Mouse (Mus musculus) ovary, postnatal 10 days (tissue): ENCODE measurements around the gene Dars.
"Not testable (repeated sequence)": the region's sequence is repeated elsewhere in the genome, so short reads cannot be mapped to it uniquely, and the experiment has no call there.

Experiments
- DNase-seq: peaks from one replicate; pipeline ENCODE4 v3.0.0; 2022; ENCODE audit warnings: low spot score

Dars gene

DNA sequence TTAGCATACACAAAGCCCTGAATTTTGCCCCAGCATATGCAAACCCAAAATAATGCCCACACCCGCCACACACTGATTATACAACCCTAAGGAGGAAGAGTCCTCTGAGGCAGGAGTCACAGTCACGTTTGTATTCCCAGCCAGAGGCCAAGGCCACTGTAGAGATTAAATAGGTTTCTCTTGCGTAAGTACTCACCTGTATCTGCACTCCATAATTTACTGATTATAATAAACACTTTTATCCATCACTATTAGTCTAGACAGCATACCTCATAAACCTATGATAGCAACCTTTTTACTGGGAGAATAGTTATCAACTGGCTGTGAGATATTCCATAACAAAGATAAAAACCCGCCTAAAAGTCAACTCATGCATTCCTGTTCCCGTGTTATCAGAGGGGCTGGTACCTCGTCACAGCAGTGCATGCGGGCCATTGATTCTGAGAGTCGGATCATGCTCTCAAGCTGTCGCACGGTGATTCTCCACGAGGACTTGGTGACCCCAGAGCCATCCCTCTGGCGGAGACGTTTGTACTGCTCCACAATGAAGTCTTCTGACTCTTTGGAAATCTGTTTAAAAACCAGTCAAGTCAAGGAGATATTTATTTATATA lies 79.4 kb downstream of the Dars start:
- DNase-seq = no peak

DNA sequence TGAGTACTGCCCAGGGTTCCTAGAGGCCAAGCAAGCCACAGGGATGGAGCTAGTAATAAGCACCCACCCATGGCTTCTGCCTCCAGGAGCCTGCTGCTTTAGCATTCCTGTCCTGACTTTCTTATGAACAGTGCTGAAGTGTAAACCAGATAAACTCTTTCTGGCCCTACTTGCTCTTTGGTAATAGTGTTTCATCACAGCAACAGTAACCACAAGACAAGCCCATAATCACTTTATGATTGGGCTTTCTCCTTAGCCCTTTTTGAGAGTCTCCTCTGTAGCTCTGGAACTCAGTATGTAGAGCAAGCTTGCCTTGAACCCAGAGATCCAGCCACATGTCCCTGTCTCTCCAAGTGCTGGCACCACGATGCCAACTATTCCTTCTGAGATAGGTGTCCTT lies 86.9 kb downstream of the Dars start:
- DNase-seq = no peak

- no peak for DNase-seq
Observed at GRCm38 (mm10) chr1:128328218-128328617, 89.0 kb downstream of the Dars start, which contains the start of gene Lct. TSS of gene Lct (minus strand) at chr1:128328318.

GRCm38 (mm10) chr1:128327165-128327564 lies 90.0 kb downstream of the Dars start:
- DNase-seq = no peak

- DNase-seq = no peak
Observed at GRCm38 (mm10) chr1:128324776-128325175, 92.4 kb downstream of the Dars start.

DNA sequence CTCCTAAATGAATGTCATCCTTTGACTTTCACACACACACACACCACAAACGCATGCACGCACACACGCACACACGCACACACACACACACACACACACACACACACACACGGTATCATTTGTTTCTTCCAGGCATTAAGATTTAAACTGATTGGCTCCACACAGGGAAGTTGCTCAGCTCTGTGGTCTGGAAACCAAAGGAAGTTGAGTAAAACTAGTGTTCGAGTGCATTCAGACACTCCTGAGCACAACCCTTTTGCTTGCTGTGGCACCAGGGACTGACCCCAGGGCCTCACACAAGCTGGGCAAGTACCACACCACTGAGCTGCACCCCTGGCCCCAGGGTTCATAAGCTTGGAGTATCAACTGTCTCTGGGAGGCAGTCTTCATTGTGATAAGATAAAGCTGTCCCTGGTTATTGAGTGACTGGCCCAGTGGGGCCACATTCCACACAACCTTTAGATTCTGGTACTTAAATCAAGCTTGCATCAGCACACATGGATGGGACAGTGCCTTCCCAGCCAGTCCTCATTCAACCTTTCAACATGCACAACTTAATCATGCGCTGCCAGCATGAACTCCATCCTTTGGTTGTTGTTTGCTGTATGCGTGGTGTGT lies 94.0 kb downstream of the Dars start:
- no peak for DNase-seq

GRCm38 (mm10) chr1:128319266-128319665 lies 97.9 kb downstream of the Dars start:
- DNase-seq = not testable (repeated sequence)

DNA sequence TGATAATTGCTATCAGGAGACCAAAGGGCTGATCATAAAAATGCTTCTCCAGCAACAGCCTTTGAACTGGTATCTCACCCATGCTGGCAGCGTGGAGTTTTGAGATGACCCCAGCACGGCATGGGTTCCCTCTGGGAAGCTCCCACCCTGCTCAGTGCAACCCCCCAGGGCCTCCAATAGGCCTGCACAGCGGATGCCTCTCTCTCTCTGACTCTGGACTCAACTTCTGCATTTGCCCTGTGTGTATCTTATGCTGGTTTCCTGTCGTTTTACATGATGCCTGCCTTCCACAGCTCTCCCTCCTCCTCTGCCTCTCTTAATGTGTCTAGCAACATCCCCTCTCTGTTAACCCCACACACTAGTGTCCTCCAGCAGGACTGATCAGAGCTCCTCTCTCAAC lies 102.5 kb downstream of the Dars start:
- DNase-seq = no peak
